ENCODE assay signal across 12 mouse cellular contexts in the genomic region with DNA sequence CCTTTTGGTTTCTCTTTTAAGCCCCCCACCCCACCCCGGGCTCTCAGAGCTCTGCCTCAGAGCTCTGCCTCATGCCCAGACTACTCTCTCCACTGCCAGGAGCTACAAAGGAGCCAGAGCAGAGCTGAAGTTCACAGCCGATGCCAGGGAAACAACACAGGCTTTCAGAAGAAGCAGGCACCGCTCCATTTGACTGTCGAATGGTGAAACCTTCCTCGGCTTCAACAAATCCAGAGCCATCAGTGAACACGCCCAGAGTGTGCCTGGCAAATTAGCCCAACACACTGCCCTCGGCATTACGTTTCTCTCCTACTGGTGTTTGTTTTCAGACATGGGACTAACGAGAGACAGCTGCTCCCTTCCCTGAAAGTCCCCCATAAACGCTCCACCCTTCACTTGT.
DNase-seq lines count a peak whose midpoint lies in the region; ATAC-seq lines count a peak whose summit lies in the region.
"Had no signal": no experiment of that assay in that cellular context is flagged by ENCODE, and none has a peak within 500 bp of the region (broad histone marks: within the 10 kb centered on the region; RNA-seq: fewer than 3 reads in every experiment).

No protein-coding gene starts in this region.

- 56% methylated on average over 10 of the region's 10 CpGs for WGBS in hindbrain, embryonic 16.5 days
- WGBS in hindbrain, embryonic 12.5 days = 71% methylated on average over 10 of the region's 10 CpGs

- peak overlapping the region; percentile 16; the same call in 1 of the 2 replicates for H3K4me2 ChIP-seq in hindbrain, embryonic 16.5 days (ENCODE audit: low read length)
- H3K4me2 ChIP-seq in hindbrain, embryonic 12.5 days (replicated peaks) = no peak overlapping the region
- H3K4me2 ChIP-seq: heart, embryonic 15.5 days had no signal

- intact Hi-C loops in left cerebral cortex, postnatal 14 days (cut with DNase I) = no loop called here

- H3K4me1 ChIP-seq in hindbrain, embryonic 16.5 days (ENCODE audit: control insufficient read depth, insufficient read depth, low read depth, low read length) = peaks cover 23% of the 10 kb centered on the region
- peaks cover 14% of the 10 kb centered on the region; the same call in 1 of the 2 replicates for H3K4me1 ChIP-seq in hindbrain, embryonic 12.5 days

- no peak overlapping the region for H3K27ac ChIP-seq in hindbrain, embryonic 16.5 days (ENCODE audit: low read depth, low read length)
- H3K27ac ChIP-seq in hindbrain, embryonic 12.5 days = no peak overlapping the region
- H3K27ac ChIP-seq: heart, embryonic 15.5 days had no signal

- no peaks in the 10 kb centered on the region for H3K9me3 ChIP-seq in hindbrain, embryonic 16.5 days (ENCODE audit: control insufficient read depth, low read length)
- no peaks in the 10 kb centered on the region for H3K9me3 ChIP-seq in hindbrain, embryonic 12.5 days (replicated peaks)
- H3K9me3 ChIP-seq: heart, embryonic 15.5 days had no signal

- no peaks in the 10 kb centered on the region for H3K27me3 ChIP-seq in hindbrain, embryonic 16.5 days (replicated peaks; ENCODE audit: control insufficient read depth, insufficient read depth, low read length)
- H3K27me3 ChIP-seq in hindbrain, embryonic 12.5 days = peaks cover 18% of the 10 kb centered on the region

- peak; percentile 20 to 29 for DNase-seq in cerebellum, adult 18-20 months
- peak; percentile 77 to 80 for DNase-seq in cerebellum, postnatal 14 days
- peak; percentile 51 to 73 for DNase-seq in left cerebral cortex, postnatal 14 days (ENCODE audit: low spot score in 2 of 2)
- no peak for DNase-seq in urinary bladder, postnatal 4 days (ENCODE audit: low spot score in 2 of 2)
- no peak for DNase-seq in thymus, adult 18-20 months
- DNase-seq: kidney, adult 9 months; thymus, postnatal 14 days had no signal

- H3K9ac ChIP-seq in hindbrain, embryonic 16.5 days (ENCODE audit: low read depth, low read length) = no peak overlapping the region
- H3K9ac ChIP-seq in hindbrain, embryonic 12.5 days = no peak overlapping the region
- H3K9ac ChIP-seq: heart, embryonic 15.5 days had no signal

- no peak overlapping the region for H3K4me3 ChIP-seq in hindbrain, embryonic 16.5 days (ENCODE audit: low read length)
- no peak overlapping the region for H3K4me3 ChIP-seq in hindbrain, embryonic 12.5 days
- H3K4me3 ChIP-seq: heart, embryonic 15.5 days had no signal

- H3K36me3 ChIP-seq in hindbrain, embryonic 16.5 days (ENCODE audit: control insufficient read depth, insufficient read depth, low read length) = no peaks in the 10 kb centered on the region
- H3K36me3 ChIP-seq in hindbrain, embryonic 12.5 days = no peaks in the 10 kb centered on the region
- H3K36me3 ChIP-seq: heart, embryonic 15.5 days had no signal

- no peak; the same call in 1 of the 2 replicates for ATAC-seq in hindbrain, embryonic 16.5 days
- no peak for ATAC-seq in hindbrain, embryonic 12.5 days (ENCODE audit: low FRiP score)
- no peak for ATAC-seq in erythroid progenitor cell, adult 5-6 weeks (replicated peaks; ENCODE audit: low FRiP score, poor library complexity, severe bottlenecking)
- ATAC-seq: activated CD4-positive, CD25-positive, alpha-beta regulatory T cell, adult 4 months had no signal

Comparison
In these comparisons a context has a peak if more than half of its experiments do, and no peak if none do; other contexts are left out.
1. DNase-seq: peak in cerebellum, adult 18-20 months (2 of 2), cerebellum, postnatal 14 days (2 of 2) and left cerebral cortex, postnatal 14 days (2 of 2); none in urinary bladder, postnatal 4 days (0 of 2) and thymus, adult 18-20 months (0 of 2).